ENCODE assay signal across 8 mouse cellular contexts in genomic region chr13:51975801-51976601, GRCm38 (mm10).
DNase-seq lines count a peak whose midpoint lies in the region; ATAC-seq lines count a peak whose summit lies in the region.

No protein-coding gene starts in this region.

- peaks cover 4% of the 10 kb centered on the region for H3K27me3 ChIP-seq in hindbrain, embryonic 12.5 days
- H3K27me3 ChIP-seq in liver, embryonic 12.5 days (replicated peaks) = no peaks in the 10 kb centered on the region

- peak; percentile 73 for ATAC-seq in erythroblast, adult 5-6 weeks (replicated peaks; ENCODE audit: low FRiP score, poor library complexity, severe bottlenecking)
- ATAC-seq in hindbrain, embryonic 12.5 days (ENCODE audit: low FRiP score) = peak; percentile 35; the same call in 1 of the 2 replicates
- ATAC-seq in liver, embryonic 12.5 days = peak; percentile 91

- H3K36me3 ChIP-seq in hindbrain, embryonic 12.5 days = no peaks in the 10 kb centered on the region
- H3K36me3 ChIP-seq in liver, embryonic 12.5 days = no peaks in the 10 kb centered on the region; the same call in 1 of the 2 replicates

- H3K9ac ChIP-seq in hindbrain, embryonic 12.5 days = no peak overlapping the region
- H3K9ac ChIP-seq in liver, embryonic 12.5 days = peak overlapping the region; percentile 69

- H3K9me3 ChIP-seq in hindbrain, embryonic 12.5 days (replicated peaks) = peaks cover 5% of the 10 kb centered on the region
- peaks cover 13% of the 10 kb centered on the region for H3K9me3 ChIP-seq in liver, embryonic 12.5 days (replicated peaks)

- peak; percentile 12 for DNase-seq in right cerebral cortex, postnatal 14 days
- DNase-seq in right cerebral cortex, postnatal 25 days = no peak
- peak; percentile 32 to 35 for DNase-seq in spleen, postnatal 14 days (ENCODE audit: low spot score in 2 of 2)
- DNase-seq in frontal cortex, postnatal 36 days (ENCODE audit: low spot score in 2 of 2) = no peak
- DNase-seq in right cerebral cortex, postnatal 10 days (ENCODE audit: low spot score in 2 of 2) = no peak

- WGBS in hindbrain, embryonic 12.5 days = 46% methylated on average over 7 of the region's 7 CpGs
- 17% methylated on average over 7 of the region's 7 CpGs for WGBS in liver, embryonic 12.5 days (ENCODE audit: insufficient replicate concordance)

- H3K4me2 ChIP-seq in hindbrain, embryonic 12.5 days (replicated peaks) = no peak overlapping the region
- peak overlapping the region; percentile 69 for H3K4me2 ChIP-seq in liver, embryonic 12.5 days

- no peak overlapping the region for H3K4me3 ChIP-seq in hindbrain, embryonic 12.5 days
- H3K4me3 ChIP-seq in liver, embryonic 12.5 days = peak overlapping the region; percentile 8

- peaks cover 20% of the 10 kb centered on the region for H3K4me1 ChIP-seq in hindbrain, embryonic 12.5 days
- H3K4me1 ChIP-seq in liver, embryonic 12.5 days = peaks cover 74% of the 10 kb centered on the region

- peak overlapping the region; percentile 55; the same call in 1 of the 2 replicates for H3K27ac ChIP-seq in hindbrain, embryonic 12.5 days
- peak overlapping the region; percentile 91 for H3K27ac ChIP-seq in liver, embryonic 12.5 days

Comparison
In these comparisons a context has a peak if more than half of its experiments do, and no peak if none do; other contexts are left out.
1. DNase-seq: peak in right cerebral cortex, postnatal 14 days (single experiment) and spleen, postnatal 14 days (2 of 2); none in right cerebral cortex, postnatal 25 days (single experiment), frontal cortex, postnatal 36 days (0 of 2) and right cerebral cortex, postnatal 10 days (0 of 2).
2. ATAC-seq: peak in every context shown above with its lines; median percentile 91 in liver, embryonic 12.5 days; 73 in erythroblast, adult 5-6 weeks; 35 in hindbrain, embryonic 12.5 days.